Mouse (Mus musculus): ENCODE measurements around the gene Itga6. TPM values are rescaled to one million over a fixed set of nuclear protein-coding genes. Genes with fewer than 3 reads are reported as not detected.
"Not testable (repeated sequence)": the region's sequence is repeated elsewhere in the genome, so short reads cannot be mapped to it uniquely, and the experiment has no call there.

Gene Itga6
- total RNA-seq, 2 experiments from 2014 or later, result 32.9 to 46.9 TPM

DNA sequence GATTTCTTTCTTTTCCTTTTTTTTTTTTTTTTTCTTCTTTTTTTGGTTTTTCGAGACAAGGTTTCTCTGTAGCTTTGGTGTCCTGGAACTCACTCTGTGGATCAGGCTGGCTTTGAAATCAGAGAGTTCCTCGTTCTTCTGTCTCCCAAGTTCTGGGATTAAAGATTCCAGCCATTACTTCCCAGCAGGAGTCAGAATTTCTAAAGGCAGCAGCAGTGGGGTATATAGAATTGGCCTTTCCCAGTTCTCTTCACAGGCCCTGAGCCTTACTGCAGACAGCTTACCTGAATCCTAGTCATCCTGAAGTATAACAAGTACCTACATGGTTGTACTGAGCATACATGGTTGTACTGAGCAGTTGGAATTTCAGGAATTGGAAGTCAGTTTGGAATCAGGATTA is 129.4 kb downstream of the Itga6 start:
- ATAC-seq (replicated peaks; ENCODE audit: poor library complexity, severe bottlenecking), result no peak

GRCm38 (mm10) chr2:71877865-71878264 is 132.4 kb downstream of the Itga6 start:
- no peak for ATAC-seq (replicated peaks; ENCODE audit: poor library complexity, severe bottlenecking)

DNA sequence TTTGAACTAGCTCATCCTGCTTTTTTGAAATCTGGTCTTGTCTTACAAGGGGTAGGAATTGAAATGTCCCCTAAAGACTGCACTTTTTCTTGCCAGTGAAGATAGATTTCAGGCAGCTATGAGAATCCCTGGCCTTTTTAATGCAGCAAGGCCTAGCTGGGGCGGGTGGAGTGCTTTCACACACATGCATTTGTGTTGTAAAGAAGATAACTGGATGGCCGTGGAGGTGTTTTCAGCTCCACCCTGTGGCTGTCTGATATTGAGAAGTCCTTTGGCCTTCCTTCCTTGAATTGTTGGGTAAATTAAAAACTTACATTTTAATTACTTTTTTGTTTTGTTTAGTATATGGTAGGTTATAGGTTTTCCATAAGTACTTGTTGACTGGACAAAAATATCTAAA is 133.0 kb downstream of the Itga6 start:
- ATAC-seq (replicated peaks; ENCODE audit: poor library complexity, severe bottlenecking), result no peak

DNA sequence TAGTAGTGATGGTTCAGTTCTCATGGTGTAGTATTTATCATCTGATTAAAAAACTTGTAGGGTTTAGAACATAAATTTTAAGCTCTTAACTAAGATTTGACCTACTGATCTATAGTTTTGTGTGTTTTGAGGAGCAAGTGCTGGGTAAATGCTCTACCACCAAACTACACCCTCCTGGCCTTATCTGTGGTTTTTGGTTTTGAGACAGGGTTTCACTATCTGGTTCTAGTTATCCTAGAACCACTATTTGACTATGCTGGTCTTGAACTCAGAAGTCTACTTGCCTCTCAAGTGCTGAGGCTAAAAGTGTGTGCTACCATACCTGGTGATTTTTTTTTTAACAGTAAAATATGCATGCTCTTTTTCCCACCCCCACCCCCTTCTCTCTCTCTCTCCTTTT is 133.5 kb downstream of the Itga6 start:
- no peak for ATAC-seq (replicated peaks; ENCODE audit: poor library complexity, severe bottlenecking)

DNA sequence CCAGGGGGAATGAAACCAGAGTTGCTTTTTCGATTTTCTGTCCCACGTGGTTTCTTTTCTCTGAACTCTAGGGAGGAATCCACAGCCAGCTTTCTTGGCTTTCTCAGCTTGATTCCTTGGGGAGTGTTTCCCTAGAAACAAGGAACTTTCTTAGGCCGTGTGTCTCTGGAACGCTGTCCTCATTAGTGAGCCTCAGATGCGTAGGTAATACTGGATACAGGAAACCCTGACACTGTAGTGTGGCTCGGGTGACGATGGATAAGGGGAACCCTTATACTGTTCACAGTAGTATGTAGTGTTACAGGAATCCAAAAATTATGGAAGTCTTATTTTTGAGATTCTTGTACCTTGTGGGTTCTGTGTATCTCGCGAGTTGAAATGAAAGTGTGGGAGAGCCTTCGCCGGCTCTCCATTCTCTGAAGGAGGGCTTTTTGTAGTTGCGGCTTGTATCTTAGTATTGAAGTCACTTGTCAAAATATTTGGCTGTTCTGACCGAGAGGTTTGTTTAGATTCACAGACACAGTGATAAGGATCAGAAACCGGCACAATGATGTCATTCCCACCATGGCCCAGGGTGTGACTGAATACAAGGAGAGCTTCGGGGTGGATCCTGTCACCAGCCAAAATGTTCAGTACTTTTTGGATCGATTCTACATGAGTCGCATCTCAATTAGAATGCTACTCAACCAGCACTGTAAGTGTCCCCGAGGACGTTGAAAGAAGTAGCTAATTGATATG is 137.7 kb downstream of the Itga6 start:
- ATAC-seq (replicated peaks; ENCODE audit: poor library complexity, severe bottlenecking), result no peak

GRCm38 (mm10) chr2:71887269-71887668 is 141.9 kb downstream of the Itga6 start:
- no peak for ATAC-seq (replicated peaks; ENCODE audit: poor library complexity, severe bottlenecking)

DNA sequence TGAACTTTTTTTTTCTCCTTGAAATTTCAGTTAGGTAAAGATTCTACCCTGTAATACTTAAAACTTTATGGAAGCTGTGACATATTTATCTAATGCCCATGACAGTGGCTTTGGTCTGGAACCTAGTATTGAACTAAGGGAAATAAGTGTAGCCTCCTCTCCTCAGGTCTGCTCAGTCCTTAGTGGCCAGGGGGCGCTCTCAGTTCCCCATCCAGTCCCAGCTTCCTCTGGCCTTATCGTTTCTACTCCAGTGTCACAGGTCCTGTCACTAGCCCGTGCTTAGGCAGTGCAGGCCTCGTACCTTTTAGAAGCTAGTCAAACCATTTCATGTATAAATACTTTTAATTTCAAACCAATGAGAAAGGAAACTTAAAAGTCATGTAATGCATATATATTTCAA is 143.0 kb downstream of the Itga6 start:
- ATAC-seq (replicated peaks; ENCODE audit: poor library complexity, severe bottlenecking), result no peak

GRCm38 (mm10) chr2:71891536-71891935 is 146.1 kb downstream of the Itga6 start:
- no peak for ATAC-seq (replicated peaks; ENCODE audit: poor library complexity, severe bottlenecking)

GRCm38 (mm10) chr2:71892741-71893349 is 147.4 kb downstream of the Itga6 start:
- ATAC-seq (replicated peaks; ENCODE audit: poor library complexity, severe bottlenecking), result no peak

- peak; percentile 78 for ATAC-seq (replicated peaks; ENCODE audit: poor library complexity, severe bottlenecking)
Measured at GRCm38 (mm10) chr2:71895596-71896286, 150.3 kb downstream of the Itga6 start.

DNA sequence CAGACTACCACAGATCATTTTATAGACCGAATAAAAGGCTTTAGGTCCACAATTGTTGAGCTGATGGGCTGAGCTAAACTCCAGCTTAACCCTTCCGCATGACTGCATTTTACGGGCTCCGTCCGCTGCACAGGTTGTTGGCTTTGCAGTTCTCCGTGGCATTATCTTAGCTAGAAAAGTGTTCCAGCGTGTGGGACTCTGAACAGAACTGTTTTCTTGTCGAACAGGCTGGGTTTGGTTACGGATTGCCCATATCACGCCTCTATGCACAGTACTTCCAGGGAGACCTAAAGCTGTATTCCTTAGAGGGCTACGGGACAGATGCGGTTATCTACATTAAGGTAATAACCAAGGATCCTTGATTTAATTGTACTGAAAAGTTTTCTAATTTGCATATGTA is 152.0 kb downstream of the Itga6 start:
- no peak for ATAC-seq (replicated peaks; ENCODE audit: poor library complexity, severe bottlenecking)

DNA sequence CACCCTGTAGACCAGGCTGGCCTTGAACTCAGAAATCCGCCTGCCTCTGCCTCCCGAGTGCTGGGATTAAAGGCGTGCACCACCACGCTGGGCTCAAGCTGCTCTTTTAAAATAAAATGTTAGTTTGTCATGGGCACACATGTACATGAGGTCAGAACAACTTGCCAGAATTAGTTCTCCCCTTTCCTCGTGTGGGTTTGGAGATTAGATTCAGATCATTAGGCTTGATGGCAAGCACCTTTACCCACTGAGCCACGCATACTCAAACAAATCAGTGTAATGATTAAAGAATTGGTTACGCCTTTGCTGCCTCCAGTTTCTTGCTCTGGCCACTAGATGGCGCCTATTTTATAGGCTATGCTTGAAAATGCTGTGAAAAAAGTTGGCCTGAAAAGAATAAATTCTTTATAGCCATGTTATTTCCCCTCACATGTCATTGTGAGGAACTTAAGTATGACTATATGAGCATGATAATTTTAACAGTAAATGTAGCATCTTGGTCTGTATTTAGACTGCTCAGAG is 153.0 kb downstream of the Itga6 start:
- ATAC-seq (replicated peaks; ENCODE audit: poor library complexity, severe bottlenecking), result no peak

GRCm38 (mm10) chr2:71899886-71900285 is 154.5 kb downstream of the Itga6 start:
- ATAC-seq (replicated peaks; ENCODE audit: poor library complexity, severe bottlenecking), result no peak

DNA sequence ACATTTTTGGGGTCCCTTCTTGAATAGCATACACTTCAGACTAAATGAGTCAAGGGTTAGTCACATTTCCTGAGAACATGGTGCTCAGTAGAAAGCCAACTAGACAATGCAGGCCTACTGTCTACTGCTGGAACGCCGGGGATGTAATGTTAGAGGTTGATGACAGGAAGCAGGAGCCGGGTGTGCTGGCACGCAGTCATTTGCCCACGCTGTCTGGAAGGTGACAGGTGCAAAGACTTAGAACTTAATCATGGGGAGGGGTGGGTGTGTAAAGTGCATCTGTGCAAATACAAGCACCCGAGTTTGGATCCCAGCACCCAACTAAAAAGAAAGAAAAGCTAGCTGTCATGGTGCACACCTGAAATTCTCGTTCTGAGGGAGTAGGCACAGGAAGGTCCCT is 159.7 kb downstream of the Itga6 start:
- ATAC-seq (replicated peaks; ENCODE audit: poor library complexity, severe bottlenecking), result no peak

DNA sequence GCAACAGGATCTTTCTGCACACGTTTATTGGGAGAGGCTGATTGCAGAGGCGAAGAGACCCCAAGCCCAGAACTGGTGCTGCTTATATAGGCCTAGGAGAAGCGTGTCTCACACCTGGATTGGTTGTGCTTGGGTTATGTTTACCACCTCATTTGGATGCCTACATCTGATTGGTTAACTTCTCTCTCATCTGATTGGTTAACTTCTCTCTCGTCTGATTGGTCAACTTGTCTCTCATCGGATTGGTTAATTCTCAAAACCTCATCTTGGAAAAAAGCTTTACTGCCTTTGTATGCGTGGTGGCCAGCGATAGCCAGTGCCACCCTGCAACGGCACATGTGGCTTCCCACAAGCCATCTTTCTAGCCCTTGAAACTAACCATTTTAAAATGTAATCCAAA is 160.9 kb downstream of the Itga6 start:
- ATAC-seq (replicated peaks; ENCODE audit: poor library complexity, severe bottlenecking), result not testable (repeated sequence)

Other genes starting within 250 kb of the Itga6 start
- not detected in 2 replicates for gene Dlx1, start 217.5 kb upstream of the Itga6 start, total RNA-seq (2014; fragmentation: Nextera tagmentation)
- gene Dlx1, start 217.5 kb upstream of the Itga6 start, total RNA-seq (2017), result not detected in 2 replicates
- not detected in 2 replicates for gene Dlx2, start 198.9 kb upstream of the Itga6 start, total RNA-seq (2014; fragmentation: Nextera tagmentation)
- gene Dlx2, start 198.9 kb upstream of the Itga6 start, total RNA-seq (2017), result not detected in 2 replicates
- gene Pdk1, start 127.6 kb downstream of the Itga6 start, total RNA-seq (2014; fragmentation: Nextera tagmentation), result 20.5 and 44.3 TPM in 2 replicates
- 77.7 and 82.7 TPM in 2 replicates for gene Pdk1, start 127.6 kb downstream of the Itga6 start, total RNA-seq (2017)
- 5.3 TPM in 1 of 2 replicates, not detected in the other for gene Rapgef4, start 235.6 kb downstream of the Itga6 start, total RNA-seq (2014; fragmentation: Nextera tagmentation)
- 1.2 and 2.6 TPM in 2 replicates for gene Rapgef4, start 235.6 kb downstream of the Itga6 start, total RNA-seq (2017)